Mouse (Mus musculus) large intestine, adult 2 months (tissue): ENCODE data around the gene Exoc8. TPM values are rescaled to one million over a fixed set of nuclear protein-coding genes. Genes with fewer than 3 reads are reported as not detected.
A peak's percentile ranks its signal among the peaks of the same experiment; 100 is the strongest.

ENCODE experiments used
- DNase-seq: peaks from one replicate; pipeline ENCODE4 v3.0.0-alpha.2; 2012; ENCODE audit warnings: low read depth, low spot score
- WGBS: fragments of 180-500 bp; shearing (Covaris S2); methylation state at CpG from one replicate; pipeline ENCODE4 v1.1.7; 2018; 5-methylcytosine and 5-hydroxymethylcytosine counted together
- polyA plus RNA-seq: library from polyadenylated mRNA; depleted of rRNA; stranded (reverse); fragments of >200 nt; gene quantifications from 2 replicates; pipeline ENCODE4 v1.2.3, GENCODE M21; 2012

Exoc8 gene
- polyA plus RNA-seq, 1 experiment, result 6.2 TPM

DNA sequence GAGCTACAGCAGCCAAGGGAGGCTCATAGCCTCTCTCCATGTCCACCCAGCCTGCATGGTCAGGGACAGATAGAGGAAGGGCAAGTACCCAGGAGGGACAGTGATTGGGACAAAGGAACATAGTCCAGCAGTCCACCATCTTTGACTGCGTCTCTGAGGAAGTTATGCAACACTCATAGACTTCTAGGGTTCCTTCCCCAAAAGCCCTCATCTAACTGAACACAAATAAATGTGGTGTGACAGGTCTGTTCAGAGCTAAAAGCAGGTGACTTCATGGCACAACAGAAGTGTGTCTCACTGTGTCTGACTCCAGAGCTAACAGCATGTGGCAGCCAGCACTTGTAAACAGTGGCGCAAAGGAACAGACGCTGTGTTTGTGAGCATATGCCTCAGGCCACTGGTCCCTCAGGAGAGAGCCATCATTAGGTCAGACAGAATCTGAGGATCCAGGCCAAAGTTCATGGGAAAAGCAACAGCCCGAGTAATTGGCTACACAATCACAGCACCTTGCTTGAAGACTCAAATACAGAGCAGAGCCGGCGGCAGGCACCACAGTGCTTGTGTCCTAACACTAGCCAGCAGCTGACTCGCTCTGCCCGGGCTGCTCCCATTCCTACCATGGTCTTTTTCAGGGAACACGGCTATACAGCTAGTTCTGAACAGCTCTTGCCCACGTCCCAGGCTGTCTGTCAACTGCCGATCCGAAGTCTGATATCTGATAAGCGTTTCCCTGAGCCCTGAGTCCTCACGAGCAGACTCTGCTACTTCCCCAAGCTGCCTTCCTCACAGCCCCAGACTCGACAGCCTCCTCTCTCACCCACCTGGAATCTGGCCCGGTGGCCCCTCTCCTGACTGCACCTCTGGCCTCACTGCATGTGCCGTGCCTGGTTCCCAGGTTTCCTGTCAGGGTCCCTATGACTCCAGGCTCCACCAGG is 14.7 kb upstream of the Exoc8 start:
- 77% methylated on average over 17 of the region's 17 CpGs for WGBS
- DNase-seq, result no peak

- DNase-seq, result no peak
Measured at GRCm38 (mm10) chr8:124910349-124910748, 12.8 kb upstream of the Exoc8 start.

GRCm38 (mm10) chr8:124909936-124910335 is 12.4 kb upstream of the Exoc8 start:
- 90% methylated on average over 16 of the region's 16 CpGs for WGBS
- DNase-seq, result no peak

More at GRCm38 (mm10) chr8:124910349-124910748, 12.8 kb upstream of the Exoc8 start:
- WGBS, result 75% methylated on average over 10 of the region's 10 CpGs

- no peak for DNase-seq
- 60% methylated on average over 2 of the region's 2 CpGs for WGBS
Measured at GRCm38 (mm10) chr8:124905482-124905881, 8.0 kb upstream of the Exoc8 start.

- DNase-seq, result no peak
- WGBS, result 64% methylated on average over 15 of the region's 15 CpGs
Measured at GRCm38 (mm10) chr8:124903198-124903597, 5.7 kb upstream of the Exoc8 start.

- no peak for DNase-seq
- 3% methylated on average over 31 of the region's 31 CpGs for WGBS
Measured at GRCm38 (mm10) chr8:124898251-124898905, 873 bp upstream of the Exoc8 start.

GRCm38 (mm10) chr8:124896632-124897385 is 696 bp downstream of the Exoc8 start:
- DNase-seq, result peak; percentile 59
- 1% methylated on average over 60 of the region's 60 CpGs for WGBS

- no peak for DNase-seq
- 46% methylated on average over 26 of the region's 26 CpGs for WGBS
Measured at GRCm38 (mm10) chr8:124896010-124896631, 1.4 kb downstream of the Exoc8 start.

DNA sequence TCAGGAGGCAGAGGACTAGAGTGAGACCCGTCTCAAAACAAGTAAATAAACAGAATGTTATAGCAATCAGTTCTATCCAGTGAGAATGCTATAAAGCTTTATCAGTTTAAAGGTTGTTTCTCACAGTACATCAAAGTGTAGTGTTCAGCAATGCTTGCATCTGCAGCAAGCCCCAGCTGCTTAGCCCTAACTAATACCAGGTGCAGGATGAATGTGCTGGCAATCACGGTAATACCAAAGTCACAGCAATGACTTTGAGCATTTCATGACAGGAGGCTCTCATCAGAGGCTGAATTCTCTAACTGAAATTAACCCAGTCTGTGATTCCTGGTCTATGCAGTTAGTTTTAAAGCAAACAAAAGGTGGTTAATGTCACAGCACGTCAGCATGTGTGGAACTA is 4.9 kb downstream of the Exoc8 start:
- no peak for DNase-seq
- WGBS, result 57% methylated on average over 3 of the region's 3 CpGs

- no peak for DNase-seq
- WGBS, result 97% methylated on average over 5 of the region's 5 CpGs
Measured at GRCm38 (mm10) chr8:124888385-124888784, 9.1 kb downstream of the Exoc8 start.

- WGBS, result 63% methylated on average over 10 of the region's 10 CpGs
Measured at GRCm38 (mm10) chr8:124878946-124879526, 18.5 kb downstream of the Exoc8 start.

DNA sequence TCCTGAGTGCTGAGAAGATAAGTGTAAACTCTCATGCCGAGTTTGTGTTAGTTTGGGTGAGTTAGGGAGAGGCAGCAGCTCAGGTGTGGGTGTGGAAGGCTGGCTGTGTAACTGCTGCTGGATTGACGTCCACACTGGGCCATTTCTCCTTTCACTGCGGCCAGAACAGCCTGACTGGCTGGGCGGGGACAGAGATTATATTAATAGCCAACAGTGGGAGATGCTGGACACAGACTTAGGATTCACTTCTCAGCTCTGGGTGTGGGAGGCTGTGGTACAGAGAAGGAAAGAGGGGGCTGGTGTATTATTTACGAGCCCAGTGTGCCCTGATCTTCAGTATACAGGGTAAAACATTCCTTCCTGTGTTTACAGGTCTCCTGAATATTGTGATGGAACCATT is 19.4 kb downstream of the Exoc8 start:
- DNase-seq, result no peak
- 78% methylated on average over 5 of the region's 5 CpGs for WGBS

More at GRCm38 (mm10) chr8:124878946-124879526, 18.5 kb downstream of the Exoc8 start:
- DNase-seq, result no peak

GRCm38 (mm10) chr8:124872690-124873089 is 24.8 kb downstream of the Exoc8 start:
- WGBS, result 80% methylated on average over 5 of the region's 5 CpGs
- no peak for DNase-seq

DNA sequence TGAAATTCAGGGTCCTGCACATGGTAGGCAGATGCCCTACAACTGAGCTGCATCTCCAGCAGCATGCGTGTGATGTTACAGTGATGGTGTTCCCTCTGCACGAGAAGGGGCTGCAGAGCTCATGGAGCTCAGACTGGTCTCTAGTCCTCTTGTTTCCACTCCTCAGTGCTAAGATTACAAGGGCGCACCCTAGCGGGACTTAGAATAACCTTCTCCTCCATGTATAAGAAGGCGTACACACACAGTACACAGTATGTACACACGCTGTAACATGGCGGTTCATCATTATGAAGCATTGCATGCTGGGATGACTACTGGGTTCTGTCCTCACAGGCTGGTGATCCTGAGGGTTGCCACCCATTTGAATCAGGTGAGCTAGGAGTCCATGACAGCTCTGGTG is 25.4 kb downstream of the Exoc8 start:
- no peak for DNase-seq
- 93% methylated on average over 7 of the region's 7 CpGs for WGBS

DNA sequence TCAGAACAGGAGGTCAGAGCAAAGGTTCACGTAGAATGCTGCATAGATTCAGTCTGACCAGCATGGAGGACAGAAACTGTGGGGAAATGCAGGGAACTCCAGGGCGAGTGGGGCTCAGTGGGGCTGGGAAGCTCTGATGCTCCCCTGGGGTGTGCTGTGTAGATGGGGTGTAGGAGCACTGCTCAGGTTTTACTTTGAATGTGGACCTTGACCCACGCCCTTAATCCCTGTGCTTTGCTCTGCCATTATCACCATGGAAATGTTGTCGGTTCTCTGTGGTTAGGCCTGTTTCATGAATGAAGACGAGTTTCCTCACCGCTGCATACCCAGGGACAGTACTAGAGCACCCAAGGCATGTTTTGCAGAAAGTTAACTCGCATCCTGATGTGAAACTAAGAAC is 26.0 kb downstream of the Exoc8 start:
- DNase-seq, result no peak
- 92% methylated on average over 7 of the region's 7 CpGs for WGBS

DNA sequence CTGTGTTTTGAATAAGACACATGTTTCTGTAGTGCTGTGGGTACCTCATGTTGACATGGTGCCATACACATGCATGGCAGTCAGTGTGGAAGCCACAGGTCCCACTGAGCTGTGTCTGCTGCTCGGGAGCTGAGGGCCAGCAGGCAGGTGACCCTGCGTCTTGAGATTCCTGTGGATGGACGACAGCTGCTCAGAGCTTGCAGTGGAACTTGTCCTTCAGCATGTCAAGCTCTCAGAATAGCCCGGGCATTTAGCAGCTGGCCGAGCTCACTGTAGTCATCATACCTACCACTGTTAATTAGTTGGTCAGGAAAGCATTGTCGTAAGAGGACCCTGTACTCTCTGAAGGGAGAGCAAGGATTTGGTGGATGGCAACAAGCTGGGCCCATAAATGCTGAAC is 27.8 kb downstream of the Exoc8 start:
- no peak for DNase-seq
- WGBS, result 86% methylated on average over 6 of the region's 6 CpGs

DNA sequence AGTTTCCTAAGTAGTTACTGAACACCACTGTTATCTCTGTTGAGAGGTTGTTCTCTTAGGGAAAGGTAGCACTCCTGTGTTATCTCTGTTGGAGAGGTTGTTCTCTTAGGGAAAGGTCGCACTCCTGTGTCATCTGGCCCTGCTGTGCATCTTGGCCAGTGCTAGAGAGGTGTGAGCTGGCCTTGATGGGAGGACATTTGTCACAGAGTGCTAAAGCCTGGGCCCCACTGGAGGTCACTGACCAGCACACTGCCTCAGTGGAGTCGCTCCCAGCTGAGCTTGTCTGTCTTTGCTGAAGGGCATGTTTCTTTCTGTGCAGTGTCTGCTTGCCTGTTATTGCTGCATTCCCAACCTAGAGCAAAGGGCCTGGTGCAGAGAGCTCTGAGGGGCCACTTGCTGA is 30.4 kb downstream of the Exoc8 start:
- WGBS, result 82% methylated on average over 2 of the region's 2 CpGs
- no peak for DNase-seq

DNA sequence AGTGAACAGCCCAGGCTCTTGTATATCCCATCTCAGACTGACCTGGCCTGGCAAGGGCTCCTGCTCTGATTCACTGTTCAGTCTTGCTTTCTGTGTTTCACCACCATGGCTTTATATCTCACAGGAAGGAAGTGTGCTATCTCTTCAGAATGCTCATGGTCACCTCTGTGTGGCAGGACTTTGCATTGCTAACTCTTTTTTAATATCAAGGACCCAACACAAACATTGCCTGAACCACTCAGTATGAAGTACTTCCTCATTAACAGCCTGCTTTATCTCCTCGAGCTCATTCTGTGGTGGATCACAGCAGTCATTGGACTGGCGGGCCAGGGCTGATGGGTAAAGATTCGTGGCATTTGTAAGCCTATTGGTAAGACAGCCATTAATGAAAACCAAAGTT is 30.8 kb downstream of the Exoc8 start:
- no peak for DNase-seq
- 69% methylated on average over 3 of the region's 3 CpGs for WGBS

DNA sequence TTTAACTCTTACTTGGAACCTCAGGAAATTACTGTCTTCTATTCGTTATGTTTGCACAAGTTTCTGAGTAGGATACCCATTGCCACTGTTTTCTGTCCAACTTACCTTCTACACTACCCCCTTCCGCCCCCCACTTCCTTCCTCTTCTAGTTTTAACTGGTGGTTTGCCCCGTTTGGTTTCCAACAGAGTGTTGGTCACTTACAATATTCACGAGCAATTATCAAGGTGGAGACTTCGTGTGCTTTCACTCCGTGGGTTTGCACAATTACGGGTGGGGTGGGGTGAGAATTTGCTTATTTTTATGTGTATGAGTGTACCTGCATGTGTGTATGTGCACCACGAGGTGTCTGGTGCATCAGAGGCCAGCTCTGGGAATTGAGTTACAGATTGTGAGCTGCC is 33.8 kb downstream of the Exoc8 start:
- peak; percentile 1 for DNase-seq
- WGBS, result 4% methylated on average over 8 of the region's 8 CpGs
